Mouse (Mus musculus) cerebellum, adult 18-20 months (tissue): ENCODE measurements at regions not wholly inside any gene's neighbourhood (a gene's known extent, or its start where the extent isn't known, plus 50 kb on each side); places are given as distances from the start of the nearest gene placed in this dataset.

ENCODE experiments used
- DNase-seq, 2 experiments: peaks; one replicate each; pipeline ENCODE4 v3.0.0; 2021

- DNase-seq: no peak
Measured at GRCm38 (mm10) chr7:111420698-111421097, 337.9 kb upstream of the Eif4g2 start.

- DNase-seq: no peak
Measured at GRCm38 (mm10) chr7:111417735-111418134, 334.9 kb upstream of the Eif4g2 start.

- no peak for DNase-seq
Measured at GRCm38 (mm10) chr7:111416061-111416460, 333.2 kb upstream of the Eif4g2 start.

GRCm38 (mm10) chr7:111413745-111414144 is 330.9 kb upstream of the Eif4g2 start:
- no peak for DNase-seq

GRCm38 (mm10) chr7:111412957-111413356 is 330.1 kb upstream of the Eif4g2 start:
- no peak for DNase-seq

- DNase-seq: no peak
Measured at GRCm38 (mm10) chr7:111411386-111411960, 328.6 kb upstream of the Eif4g2 start.

GRCm38 (mm10) chr7:111395972-111396371 is 313.1 kb upstream of the Eif4g2 start:
- DNase-seq: no peak

- DNase-seq: no peak
Measured at GRCm38 (mm10) chr7:111395111-111395510, 312.3 kb upstream of the Eif4g2 start.

- DNase-seq: no peak
Measured at GRCm38 (mm10) chr7:111393846-111394245, 311.0 kb upstream of the Eif4g2 start.

GRCm38 (mm10) chr7:111389690-111390089 is 306.9 kb upstream of the Eif4g2 start:
- DNase-seq: no peak

GRCm38 (mm10) chr7:111374534-111374933 is 291.7 kb upstream of the Eif4g2 start:
- no peak for DNase-seq

GRCm38 (mm10) chr7:111373380-111374173 is 290.7 kb upstream of the Eif4g2 start:
- DNase-seq: no peak

- DNase-seq: peak in 1 of 2 experiments; percentile 5
Measured at GRCm38 (mm10) chr7:111370421-111370887, 287.6 kb upstream of the Eif4g2 start.

GRCm38 (mm10) chr7:111368296-111369004 is 285.6 kb upstream of the Eif4g2 start:
- no peak for DNase-seq

- no peak for DNase-seq
Measured at GRCm38 (mm10) chr7:111366951-111367653, 284.3 kb upstream of the Eif4g2 start.

GRCm38 (mm10) chr7:111365384-111365783 is 282.6 kb upstream of the Eif4g2 start:
- no peak for DNase-seq

GRCm38 (mm10) chr7:111363206-111363605 is 280.4 kb upstream of the Eif4g2 start:
- DNase-seq: no peak

- no peak for DNase-seq
Measured at GRCm38 (mm10) chr7:111362646-111363045, 279.8 kb upstream of the Eif4g2 start.

GRCm38 (mm10) chr7:111355088-111355656 is 272.3 kb upstream of the Eif4g2 start:
- no peak for DNase-seq

- DNase-seq: no peak
Measured at GRCm38 (mm10) chr7:111354066-111354465, 271.2 kb upstream of the Eif4g2 start.

GRCm38 (mm10) chr7:111352176-111352575 is 269.3 kb upstream of the Eif4g2 start:
- no peak for DNase-seq

- DNase-seq: no peak
Measured at GRCm38 (mm10) chr7:111345117-111345516, 262.3 kb upstream of the Eif4g2 start.

- no peak for DNase-seq
Measured at GRCm38 (mm10) chr7:111337053-111337452, 254.2 kb upstream of the Eif4g2 start.
